Mouse (Mus musculus): ENCODE data around the gene Spag6. TPM values are rescaled to one million over a fixed set of nuclear protein-coding genes. Genes with fewer than 3 reads are reported as not detected.

Gene Spag6
- polyA plus RNA-seq (2016; fragmentation: Nextera tagmentation; extraction: Ambion mirVana): 0.10 and 0.51 TPM in 2 replicates

- Histone ChIP-seq H3K27me3 (ENCODE audit: low read depth, poor library complexity, severe bottlenecking) (peaks cover 95% of the 10 kb centered on the region), H3K36me3 (no peaks in the 10 kb centered on the region), H3K4me3 (peak within 1 kb of the TSS; percentile 66), H3K4me1 (peaks cover 44% of the 10 kb centered on the region), H3K27ac (replicated peaks) (peak within 1 kb of the TSS; percentile 90), H3K9me3 (replicated peaks) (no peaks in the 10 kb centered on the region)
- DNase-seq (ENCODE audit: low spot score): peak; percentile 89
- WGBS: under 1% methylated on average over 46 of the region's 61 CpGs
These were observed at the start of gene Spag6 for GRCm38 (mm10) chr2:18693871-18694610. Gene Spag6 (plus strand): TSS chr2:18694032.

DNA sequence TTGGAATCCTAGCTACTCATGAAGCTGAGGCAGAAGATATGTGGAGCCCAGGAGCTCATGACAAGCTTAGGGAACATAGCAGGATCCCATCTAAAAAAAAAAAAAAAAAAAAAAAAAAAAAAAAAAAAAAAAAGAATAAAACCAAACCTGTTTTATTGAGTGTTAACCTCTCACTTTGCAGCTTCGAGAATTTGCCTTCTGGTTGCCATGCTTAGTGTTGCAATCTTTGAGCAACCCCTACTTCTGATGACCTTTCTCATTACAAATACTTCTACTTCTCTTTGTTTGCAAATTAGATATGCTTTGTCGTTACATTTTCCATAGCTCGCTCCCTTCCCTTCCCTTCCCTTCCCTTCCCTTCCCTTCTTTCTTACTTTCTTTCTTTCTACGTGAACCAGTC lies 45.3 kb upstream of the Spag6 start:
- no peaks in the 10 kb centered on the region for H3K9me3 ChIP-seq (replicated peaks)
- 84% methylated on average over 4 of the region's 4 CpGs for WGBS
- H3K27ac ChIP-seq (replicated peaks): no peak overlapping the region
- H3K36me3 ChIP-seq: no peaks in the 10 kb centered on the region
- no peaks in the 10 kb centered on the region for H3K4me1 ChIP-seq
- H3K4me3 ChIP-seq: no peak overlapping the region
- H3K27me3 ChIP-seq (ENCODE audit: low read depth, poor library complexity, severe bottlenecking): no peaks in the 10 kb centered on the region; the same call in 1 of the 2 replicates
- no peak for DNase-seq (ENCODE audit: low spot score)

- Histone ChIP-seq H3K27me3 (ENCODE audit: low read depth, poor library complexity, severe bottlenecking) (no peaks in the 10 kb centered on the region), H3K9me3 (replicated peaks) (no peaks in the 10 kb centered on the region), H3K4me1 (no peaks in the 10 kb centered on the region), H3K4me3 (no peak overlapping the region), H3K36me3 (no peaks in the 10 kb centered on the region), H3K27ac (replicated peaks) (no peak overlapping the region)
- DNase-seq (ENCODE audit: low spot score): no peak
- 77% methylated on average over 5 of the region's 5 CpGs for WGBS
These were observed 39.0 kb upstream of the Spag6 start for GRCm38 (mm10) chr2:18654821-18655220.

- H3K36me3 ChIP-seq: no peaks in the 10 kb centered on the region
- H3K27me3 ChIP-seq (ENCODE audit: low read depth, poor library complexity, severe bottlenecking): peaks cover 17% of the 10 kb centered on the region
- WGBS: 91% methylated on average over 3 of the region's 3 CpGs
- no peaks in the 10 kb centered on the region for H3K9me3 ChIP-seq (replicated peaks)
- H3K4me3 ChIP-seq: no peak overlapping the region
- no peaks in the 10 kb centered on the region for H3K4me1 ChIP-seq
- no peak for DNase-seq (ENCODE audit: low spot score)
- no peak overlapping the region for H3K27ac ChIP-seq (replicated peaks)
These were observed 29.8 kb upstream of the Spag6 start for GRCm38 (mm10) chr2:18664003-18664402.

GRCm38 (mm10) chr2:18671041-18671440 lies 22.8 kb upstream of the Spag6 start:
- Histone ChIP-seq H3K27ac (replicated peaks) (no peak overlapping the region), H3K4me3 (no peak overlapping the region), H3K4me1 (peaks cover 32% of the 10 kb centered on the region), H3K36me3 (no peaks in the 10 kb centered on the region), H3K27me3 (ENCODE audit: low read depth, poor library complexity, severe bottlenecking) (peaks cover 68% of the 10 kb centered on the region), H3K9me3 (replicated peaks) (no peaks in the 10 kb centered on the region)
- DNase-seq (ENCODE audit: low spot score): no peak
- WGBS: 4% methylated on average over 6 of the region's 6 CpGs

DNA sequence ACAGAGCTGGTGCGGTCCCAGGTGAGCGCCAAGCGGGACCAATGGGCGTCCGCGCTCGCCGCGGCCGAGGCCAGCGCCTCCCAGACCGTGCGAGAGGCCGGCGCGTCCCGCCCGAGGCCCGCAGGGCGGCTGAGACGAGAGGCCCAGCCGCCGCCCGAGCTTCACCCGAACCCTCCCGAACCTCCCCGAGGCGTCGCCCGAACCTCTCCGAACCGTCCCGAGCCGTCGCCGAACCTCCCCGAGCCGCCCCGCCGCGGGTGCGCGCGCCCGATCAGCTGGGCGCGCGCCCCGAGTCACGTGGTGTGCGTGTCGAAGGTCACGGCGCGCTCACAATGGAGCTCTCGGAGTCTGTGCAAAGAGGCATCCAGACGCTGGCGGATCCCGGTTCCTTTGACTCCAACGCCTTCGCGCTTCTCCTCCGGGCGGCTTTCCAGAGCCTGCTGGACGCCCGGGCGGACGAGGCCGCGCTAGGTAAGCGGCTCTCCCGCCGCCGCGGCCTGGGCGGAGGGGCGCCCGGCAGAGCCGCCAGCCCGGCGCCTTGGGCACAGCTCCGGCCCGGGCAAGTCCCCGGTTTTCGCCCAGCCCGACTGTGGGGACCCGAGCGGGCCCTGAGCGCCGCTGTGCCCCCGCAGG lies 21.6 kb upstream of the Spag6 start, which contains the start of gene Commd3:
TSS of gene Commd3 (plus strand) at position 252 of the 633 bp plus-strand sequence.
- under 1% methylated on average over 91 of the region's 91 CpGs for WGBS
- Histone ChIP-seq H3K9me3 (replicated peaks) (no peaks in the 10 kb centered on the region), H3K4me1 (peaks cover 32% of the 10 kb centered on the region), H3K27me3 (ENCODE audit: low read depth, poor library complexity, severe bottlenecking) (peaks cover 66% of the 10 kb centered on the region), H3K36me3 (no peaks in the 10 kb centered on the region), H3K27ac (replicated peaks) (peak within 1 kb of the TSS; percentile 99), H3K4me3 (peak within 1 kb of the TSS; percentile 81)
- peak; percentile 94 for DNase-seq (ENCODE audit: low spot score)

DNA sequence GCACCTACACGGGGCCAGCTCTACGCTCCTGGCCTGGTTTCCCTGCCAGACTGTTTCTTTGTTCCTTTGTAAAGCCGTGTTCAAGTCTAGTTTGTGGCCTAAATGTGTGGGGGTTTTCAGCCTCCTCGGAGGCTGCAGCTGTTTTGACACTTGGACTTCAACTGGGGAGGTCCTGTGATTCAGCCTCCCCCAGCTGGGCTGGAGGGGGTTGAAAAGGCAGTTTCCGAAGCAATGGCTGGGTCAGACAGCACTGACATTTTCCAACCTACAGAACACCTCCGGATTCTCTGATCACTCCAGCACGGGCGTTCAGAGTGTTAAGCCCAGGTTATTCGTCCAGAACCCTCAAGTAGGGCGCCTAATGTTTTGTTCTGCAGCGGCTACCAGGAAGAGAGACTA lies 21.1 kb upstream of the Spag6 start:
- no peaks in the 10 kb centered on the region for H3K36me3 ChIP-seq
- DNase-seq (ENCODE audit: low spot score): no peak
- peaks cover 32% of the 10 kb centered on the region for H3K4me1 ChIP-seq
- H3K27me3 ChIP-seq (ENCODE audit: low read depth, poor library complexity, severe bottlenecking): peaks cover 61% of the 10 kb centered on the region
- peak overlapping the region; percentile 81 for H3K4me3 ChIP-seq
- H3K9me3 ChIP-seq (replicated peaks): no peaks in the 10 kb centered on the region
- H3K27ac ChIP-seq (replicated peaks): peak overlapping the region; percentile 99
- 1% methylated on average over 11 of the region's 11 CpGs for WGBS

DNA sequence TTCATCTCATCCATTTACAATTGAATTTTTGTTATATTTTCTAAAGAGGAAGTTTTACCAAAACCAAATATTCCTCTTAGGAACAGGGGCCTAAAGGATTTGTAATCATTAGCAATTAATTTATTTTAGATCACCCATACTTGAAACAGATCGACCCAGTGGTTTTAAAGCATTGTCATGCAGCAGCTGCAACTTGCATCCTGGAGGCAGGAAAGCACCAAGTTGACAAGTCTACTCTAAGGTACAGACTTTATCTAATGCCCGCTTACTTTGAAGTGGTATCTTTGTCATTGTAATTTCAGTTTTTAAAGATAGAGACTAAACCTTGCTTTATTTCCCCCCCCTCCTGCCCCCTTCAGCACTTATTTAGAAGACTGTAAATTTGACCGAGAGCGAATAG lies 20.1 kb upstream of the Spag6 start:
- Histone ChIP-seq H3K4me1 (peaks cover 39% of the 10 kb centered on the region), H3K4me3 (no peak overlapping the region), H3K27me3 (ENCODE audit: low read depth, poor library complexity, severe bottlenecking) (peaks cover 62% of the 10 kb centered on the region), H3K9me3 (replicated peaks) (no peaks in the 10 kb centered on the region), H3K27ac (replicated peaks) (no peak overlapping the region), H3K36me3 (no peaks in the 10 kb centered on the region)
- WGBS: 4% methylated on average over 4 of the region's 4 CpGs
- no peak for DNase-seq (ENCODE audit: low spot score)

DNA sequence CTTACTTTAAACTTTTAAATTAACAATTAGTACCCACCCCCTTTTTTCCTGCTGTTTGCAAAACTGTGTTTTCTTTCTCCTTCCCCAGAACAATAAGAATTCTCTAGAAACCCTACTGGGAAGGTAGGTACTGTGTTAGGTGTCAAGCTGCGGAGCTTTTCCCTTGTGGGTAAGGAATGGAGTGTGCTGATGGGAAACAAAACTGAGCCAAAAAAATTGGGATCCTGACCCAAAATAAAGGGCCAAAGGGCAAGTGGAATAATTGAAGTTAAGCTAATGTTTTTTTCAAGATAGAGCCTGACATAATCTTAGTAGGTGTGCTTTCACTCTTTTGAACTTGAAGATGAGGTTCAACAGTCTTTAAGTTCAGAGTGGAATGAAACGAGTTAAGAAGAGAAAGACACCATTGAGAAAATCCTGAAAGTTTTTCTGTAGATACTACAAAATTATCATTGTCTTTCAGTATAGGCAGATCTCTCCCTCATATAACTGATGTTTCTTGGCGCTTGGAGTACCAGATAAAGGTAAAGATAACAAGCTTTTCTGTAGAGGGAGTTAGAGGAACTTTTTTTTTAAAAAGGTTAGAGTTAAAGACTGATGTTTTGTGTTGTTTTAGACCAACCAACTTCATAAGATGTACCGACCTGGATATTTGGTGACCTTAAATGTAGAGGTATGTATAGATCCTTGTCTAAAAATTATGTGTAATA lies 19.5 kb upstream of the Spag6 start:
- peaks cover 45% of the 10 kb centered on the region for H3K4me1 ChIP-seq
- H3K27ac ChIP-seq (replicated peaks): no peak overlapping the region
- DNase-seq (ENCODE audit: low spot score): no peak
- H3K9me3 ChIP-seq (replicated peaks): no peaks in the 10 kb centered on the region
- 6% methylated on average over 4 of the region's 4 CpGs for WGBS
- H3K4me3 ChIP-seq: no peak overlapping the region
- peaks cover 62% of the 10 kb centered on the region for H3K27me3 ChIP-seq (ENCODE audit: low read depth, poor library complexity, severe bottlenecking)
- no peaks in the 10 kb centered on the region for H3K36me3 ChIP-seq

- WGBS: under 1% methylated on average over 42 of the region's 42 CpGs
- H3K4me3 ChIP-seq: peak overlapping the region; percentile 86
- peaks cover 59% of the 10 kb centered on the region for H3K4me1 ChIP-seq
- no peaks in the 10 kb centered on the region for H3K36me3 ChIP-seq
- DNase-seq (ENCODE audit: low spot score): peak; percentile 57
- H3K27ac ChIP-seq (replicated peaks): peak overlapping the region; percentile 99
- H3K9me3 ChIP-seq (replicated peaks): no peaks in the 10 kb centered on the region
- H3K27me3 ChIP-seq (ENCODE audit: low read depth, poor library complexity, severe bottlenecking): peaks cover 62% of the 10 kb centered on the region
These were observed 18.0 kb upstream of the Spag6 start for GRCm38 (mm10) chr2:18675681-18676456.

- DNase-seq (ENCODE audit: low spot score): peak; percentile 95
- Histone ChIP-seq H3K36me3 (no peaks in the 10 kb centered on the region), H3K4me1 (peaks cover 62% of the 10 kb centered on the region), H3K27me3 (ENCODE audit: low read depth, poor library complexity, severe bottlenecking) (peaks cover 64% of the 10 kb centered on the region), H3K4me3 (peak overlapping the region; percentile 86), H3K9me3 (replicated peaks) (no peaks in the 10 kb centered on the region), H3K27ac (replicated peaks) (peak overlapping the region; percentile 99)
- WGBS: under 1% methylated on average over 44 of the region's 64 CpGs
These were observed 17.3 kb upstream of the Spag6 start for GRCm38 (mm10) chr2:18676457-18676935.

GRCm38 (mm10) chr2:18676936-18677491 lies 16.8 kb upstream of the Spag6 start, which contains the start of gene Bmi1:
Gene Bmi1 (plus strand): TSS chr2:18677018.
- Histone ChIP-seq H3K27me3 (ENCODE audit: low read depth, poor library complexity, severe bottlenecking) (peaks cover 70% of the 10 kb centered on the region), H3K9me3 (replicated peaks) (no peaks in the 10 kb centered on the region), H3K36me3 (0 out of 2 replicates have a peak, but pooled peaks cover under 1% of the 10 kb centered on the region), H3K4me1 (peaks cover 58% of the 10 kb centered on the region), H3K27ac (replicated peaks) (peak within 1 kb of the TSS; percentile 99), H3K4me3 (peak within 1 kb of the TSS; percentile 86)
- WGBS: 1% methylated on average over 77 of the region's 77 CpGs
- DNase-seq (ENCODE audit: low spot score): peak; percentile 77

All from midbrain, embryonic 10.5 days (tissue).